Mouse (Mus musculus): ENCODE measurements at regions not wholly inside any gene's neighbourhood (a gene's known extent, or its start where the extent isn't known, plus 50 kb on each side); places are given as distances from the start of the nearest gene placed in this dataset.

GRCm38 (mm10) chr7:71648314-71648713 is 297.0 kb upstream of the Gm10295 start:
- WGBS: 46% methylated on average over 6 of the region's 6 CpGs

GRCm38 (mm10) chr7:71646944-71647343 is 295.7 kb upstream of the Gm10295 start:
- H3K36me3 ChIP-seq: no peaks in the 10 kb centered on the region
- H3K9ac ChIP-seq: no peak overlapping the region
- H3K27me3 ChIP-seq: no peaks in the 10 kb centered on the region
- ATAC-seq (ENCODE audit: insufficient number of reproducible peaks, insufficient read depth, low FRiP score, low TSS enrichment): no peak
- no peaks in the 10 kb centered on the region for H3K4me1 ChIP-seq
- no peak overlapping the region for H3K27ac ChIP-seq
- H3K4me2 ChIP-seq (replicated peaks): no peak overlapping the region
- 82% methylated on average over 3 of the region's 3 CpGs for WGBS
- H3K4me3 ChIP-seq: no peak overlapping the region
- H3K9me3 ChIP-seq: no peaks in the 10 kb centered on the region

More at GRCm38 (mm10) chr7:71648314-71648713, 297.0 kb upstream of the Gm10295 start:
- H3K27ac ChIP-seq: no peak overlapping the region
- H3K9me3 ChIP-seq: no peaks in the 10 kb centered on the region
- no peak overlapping the region for H3K4me3 ChIP-seq
- H3K9ac ChIP-seq: no peak overlapping the region
- no peak for ATAC-seq (ENCODE audit: insufficient number of reproducible peaks, insufficient read depth, low FRiP score, low TSS enrichment)
- H3K36me3 ChIP-seq: no peaks in the 10 kb centered on the region
- no peaks in the 10 kb centered on the region for H3K27me3 ChIP-seq
- H3K4me1 ChIP-seq: no peaks in the 10 kb centered on the region
- H3K4me2 ChIP-seq (replicated peaks): no peak overlapping the region

- H3K4me3 ChIP-seq: no peak overlapping the region
- 70% methylated on average over 13 of the region's 13 CpGs for WGBS
- H3K27me3 ChIP-seq: no peaks in the 10 kb centered on the region
- ATAC-seq (ENCODE audit: insufficient number of reproducible peaks, insufficient read depth, low FRiP score, low TSS enrichment): no peak
- H3K4me1 ChIP-seq: no peaks in the 10 kb centered on the region
- H3K9me3 ChIP-seq: no peaks in the 10 kb centered on the region
- H3K4me2 ChIP-seq (replicated peaks): no peak overlapping the region
- H3K27ac ChIP-seq: no peak overlapping the region
- no peak overlapping the region for H3K9ac ChIP-seq
- no peaks in the 10 kb centered on the region for H3K36me3 ChIP-seq
Observed at GRCm38 (mm10) chr7:71623048-71623447, 271.8 kb upstream of the Gm10295 start.

GRCm38 (mm10) chr7:71603159-71603558 is 251.9 kb upstream of the Gm10295 start:
- H3K27me3 ChIP-seq: no peaks in the 10 kb centered on the region

DNA sequence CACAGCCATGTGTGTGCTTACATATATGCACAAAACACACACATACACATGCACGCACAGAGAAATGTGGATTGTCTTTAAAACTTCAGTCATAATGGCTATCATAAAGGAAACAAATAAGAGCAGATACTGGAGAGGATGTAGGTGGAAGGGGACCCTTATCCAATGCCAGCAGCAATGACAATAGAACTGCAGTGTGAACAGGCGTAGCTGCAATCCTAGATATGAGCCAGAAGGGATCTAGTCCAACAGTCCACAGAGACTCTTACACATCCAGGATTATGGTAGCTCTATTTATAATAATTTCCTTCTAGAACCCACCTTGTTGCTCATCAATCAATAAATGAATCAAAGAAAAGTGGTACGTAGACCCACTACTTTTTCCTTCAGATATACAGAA is 245.5 kb upstream of the Gm10295 start:
- Histone ChIP-seq H3K9me3 (no peaks in the 10 kb centered on the region), H3K36me3 (no peaks in the 10 kb centered on the region), H3K4me2 (replicated peaks) (no peak overlapping the region), H3K4me3 (no peak overlapping the region), H3K27me3 (no peaks in the 10 kb centered on the region), H3K4me1 (no peaks in the 10 kb centered on the region), H3K27ac (no peak overlapping the region), H3K9ac (no peak overlapping the region)
- no peak for ATAC-seq (ENCODE audit: insufficient number of reproducible peaks, insufficient read depth, low FRiP score, low TSS enrichment)
- WGBS: 96% methylated on average over 3 of the region's 3 CpGs

More at GRCm38 (mm10) chr7:71603159-71603558, 251.9 kb upstream of the Gm10295 start:
- Histone ChIP-seq H3K4me3 (no peak overlapping the region), H3K9ac (no peak overlapping the region), H3K27ac (no peak overlapping the region), H3K4me2 (replicated peaks) (no peak overlapping the region), H3K36me3 (no peaks in the 10 kb centered on the region), H3K9me3 (no peaks in the 10 kb centered on the region), H3K4me1 (no peaks in the 10 kb centered on the region)
- ATAC-seq (ENCODE audit: insufficient number of reproducible peaks, insufficient read depth, low FRiP score, low TSS enrichment): no peak
- 55% methylated on average over 2 of the region's 2 CpGs for WGBS

DNA sequence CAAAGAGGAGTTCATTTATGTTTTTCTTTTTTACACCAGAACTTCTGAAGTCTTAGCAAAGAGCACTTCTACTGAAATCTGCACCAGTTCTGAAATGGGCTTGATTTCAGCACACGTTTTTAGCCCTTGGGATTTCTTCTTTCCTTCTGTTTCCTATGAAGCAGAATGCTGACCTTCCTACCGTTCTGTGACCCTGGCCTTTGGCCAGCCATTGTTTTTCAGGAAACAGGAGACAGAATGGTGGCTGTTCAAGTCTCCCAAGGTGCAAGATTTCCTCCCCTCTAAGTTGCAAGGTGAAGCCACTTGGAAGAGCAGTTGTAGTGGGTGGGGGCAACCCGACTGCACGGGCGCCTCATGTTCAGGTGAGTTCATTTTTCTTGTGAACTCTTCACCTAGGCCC is 236.3 kb upstream of the Gm10295 start:
- Histone ChIP-seq H3K4me2 (replicated peaks) (no peak overlapping the region), H3K27me3 (no peaks in the 10 kb centered on the region), H3K9ac (no peak overlapping the region), H3K27ac (no peak overlapping the region), H3K36me3 (no peaks in the 10 kb centered on the region), H3K4me3 (no peak overlapping the region), H3K9me3 (no peaks in the 10 kb centered on the region), H3K4me1 (no peaks in the 10 kb centered on the region)
- no peak for ATAC-seq (ENCODE audit: insufficient number of reproducible peaks, insufficient read depth, low FRiP score, low TSS enrichment)
- WGBS: 46% methylated on average over 5 of the region's 5 CpGs

- H3K4me2 ChIP-seq (replicated peaks): no peak overlapping the region
- no peak overlapping the region for H3K27ac ChIP-seq
- no peak overlapping the region for H3K4me3 ChIP-seq
- no peaks in the 10 kb centered on the region for H3K9me3 ChIP-seq
- no peaks in the 10 kb centered on the region for H3K4me1 ChIP-seq
- H3K36me3 ChIP-seq: no peaks in the 10 kb centered on the region
- no peaks in the 10 kb centered on the region for H3K27me3 ChIP-seq
- WGBS: 50% methylated on average over 1 of the region's 1 CpGs
- ATAC-seq (ENCODE audit: insufficient number of reproducible peaks, insufficient read depth, low FRiP score, low TSS enrichment): no peak
- H3K9ac ChIP-seq: no peak overlapping the region
Observed at GRCm38 (mm10) chr7:71583443-71584055, 232.3 kb upstream of the Gm10295 start.

DNA sequence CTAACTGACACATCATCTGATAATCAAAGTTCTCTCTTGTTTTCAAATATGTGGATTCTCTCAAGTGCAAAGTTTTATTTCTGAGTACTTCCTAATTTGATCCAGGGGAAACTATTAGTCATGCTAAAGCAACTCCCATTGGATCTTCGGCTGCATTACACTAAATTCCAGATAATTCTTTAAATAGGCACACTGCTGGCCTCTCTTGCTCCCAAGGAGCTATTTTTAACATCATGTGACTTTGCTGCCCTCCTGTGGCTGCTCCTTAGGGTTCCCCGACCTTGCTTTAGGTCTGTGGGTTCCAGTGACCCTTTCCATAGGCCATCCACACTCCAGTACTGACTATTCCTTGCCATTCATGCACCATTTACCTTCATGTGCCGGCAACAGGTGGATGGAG is 230.5 kb upstream of the Gm10295 start:
- H3K36me3 ChIP-seq: no peaks in the 10 kb centered on the region
- no peak overlapping the region for H3K27ac ChIP-seq
- no peak overlapping the region for H3K9ac ChIP-seq
- no peak for ATAC-seq (ENCODE audit: insufficient number of reproducible peaks, insufficient read depth, low FRiP score, low TSS enrichment)
- H3K4me3 ChIP-seq: no peak overlapping the region
- H3K4me1 ChIP-seq: no peaks in the 10 kb centered on the region
- no peaks in the 10 kb centered on the region for H3K9me3 ChIP-seq
- no peaks in the 10 kb centered on the region for H3K27me3 ChIP-seq
- 26% methylated on average over 3 of the region's 3 CpGs for WGBS
- H3K4me2 ChIP-seq (replicated peaks): no peak overlapping the region

- no peaks in the 10 kb centered on the region for H3K4me1 ChIP-seq
- no peak overlapping the region for H3K4me2 ChIP-seq (replicated peaks)
- no peaks in the 10 kb centered on the region for H3K27me3 ChIP-seq
- no peaks in the 10 kb centered on the region for H3K9me3 ChIP-seq
- H3K36me3 ChIP-seq: no peaks in the 10 kb centered on the region
- WGBS: 31% methylated on average over 2 of the region's 2 CpGs
- H3K4me3 ChIP-seq: no peak overlapping the region
- ATAC-seq (ENCODE audit: insufficient number of reproducible peaks, insufficient read depth, low FRiP score, low TSS enrichment): no peak
- no peak overlapping the region for H3K27ac ChIP-seq
- no peak overlapping the region for H3K9ac ChIP-seq
Observed at GRCm38 (mm10) chr7:71560296-71560936, 209.1 kb upstream of the Gm10295 start.

DNA sequence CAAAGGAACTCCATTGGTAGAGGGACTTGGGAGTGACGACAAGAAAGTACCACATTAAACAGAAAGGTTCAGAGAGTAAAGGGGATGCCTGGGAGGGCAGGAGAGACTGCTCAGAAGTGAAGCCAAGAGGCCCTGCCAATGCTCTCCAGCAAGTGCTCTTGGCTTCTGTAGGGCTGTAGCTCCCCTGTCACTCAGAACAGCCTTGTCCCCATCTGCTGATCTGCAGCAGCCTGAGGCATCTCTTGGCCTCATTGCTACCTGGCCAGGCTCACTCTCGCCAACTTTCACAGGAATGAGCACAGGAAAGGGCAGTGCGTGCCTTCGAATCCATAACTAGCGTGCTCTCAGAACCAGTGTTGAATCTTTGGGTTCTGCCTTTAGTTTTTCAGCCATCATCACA is 205.2 kb upstream of the Gm10295 start:
- WGBS: 89% methylated on average over 5 of the region's 5 CpGs
- Histone ChIP-seq H3K36me3 (no peaks in the 10 kb centered on the region), H3K9me3 (no peaks in the 10 kb centered on the region), H3K27ac (no peak overlapping the region), H3K4me2 (replicated peaks) (no peak overlapping the region), H3K4me3 (no peak overlapping the region), H3K27me3 (no peaks in the 10 kb centered on the region), H3K9ac (no peak overlapping the region), H3K4me1 (no peaks in the 10 kb centered on the region)
- no peak for ATAC-seq (ENCODE audit: insufficient number of reproducible peaks, insufficient read depth, low FRiP score, low TSS enrichment)

DNA sequence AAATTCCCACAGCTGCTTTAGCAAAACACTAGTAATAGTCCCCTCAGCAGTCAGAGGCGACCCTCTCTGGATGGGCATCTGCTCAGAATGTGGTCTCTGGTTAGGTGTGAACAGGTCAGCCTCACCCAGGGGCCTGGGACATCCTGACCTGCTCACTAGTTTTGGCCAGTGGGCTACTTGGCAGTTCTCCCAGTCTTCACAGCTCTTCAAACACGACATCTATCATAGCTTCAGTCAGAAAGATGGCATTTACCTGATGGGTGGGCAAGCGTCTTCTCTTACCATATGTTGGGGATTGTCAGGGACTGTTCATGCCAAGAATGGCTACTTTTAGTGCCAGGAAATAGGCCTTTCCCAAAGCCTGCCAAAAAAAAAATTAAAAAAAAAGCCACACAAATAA is 204.2 kb upstream of the Gm10295 start:
- Histone ChIP-seq H3K27me3 (no peaks in the 10 kb centered on the region), H3K4me1 (no peaks in the 10 kb centered on the region), H3K4me2 (replicated peaks) (no peak overlapping the region), H3K9ac (no peak overlapping the region), H3K36me3 (no peaks in the 10 kb centered on the region), H3K27ac (no peak overlapping the region), H3K9me3 (no peaks in the 10 kb centered on the region), H3K4me3 (no peak overlapping the region)
- whole genome bisulfite sequencing: 88% methylated on average over 3 of the region's 3 CpGs
- ATAC-seq (ENCODE audit: insufficient number of reproducible peaks, insufficient read depth, low FRiP score, low TSS enrichment): no peak

- Histone ChIP-seq H3K9me3 (no peaks in the 10 kb centered on the region), H3K27ac (no peak overlapping the region), H3K4me1 (no peaks in the 10 kb centered on the region), H3K9ac (no peak overlapping the region), H3K4me2 (replicated peaks) (no peak overlapping the region), H3K36me3 (no peaks in the 10 kb centered on the region), H3K4me3 (no peak overlapping the region), H3K27me3 (no peaks in the 10 kb centered on the region)
- WGBS: 66% methylated on average over 6 of the region's 6 CpGs
- ATAC-seq (ENCODE audit: insufficient number of reproducible peaks, insufficient read depth, low FRiP score, low TSS enrichment): no peak
Observed at GRCm38 (mm10) chr7:71546606-71547213, 195.4 kb upstream of the Gm10295 start.
